ENCODE assay signal across 20 mouse cellular contexts in genomic region chr3:154853257-154853656, GRCm38 (mm10).
DNase-seq lines count a peak whose midpoint lies in the region; ATAC-seq and TF ChIP-seq lines count a peak whose summit lies in the region.
"Had no signal": no experiment of that assay in that cellular context is flagged by ENCODE, and none has a peak within 500 bp of the region (broad histone marks: within the 10 kb centered on the region; RNA-seq: fewer than 3 reads in every experiment).

No protein-coding gene starts in this region.

- no peaks in the 10 kb centered on the region for H3K9me3 ChIP-seq in hindbrain, embryonic 11.5 days (ENCODE audit: control insufficient read depth, low read length)
- no peaks in the 10 kb centered on the region for H3K9me3 ChIP-seq in hindbrain, embryonic 10.5 days
- no peaks in the 10 kb centered on the region for H3K9me3 ChIP-seq in forebrain, embryonic 15.5 days
- no peaks in the 10 kb centered on the region for H3K9me3 ChIP-seq in midbrain, embryonic 12.5 days
- H3K9me3 ChIP-seq: embryonic facial prominence, embryonic 12.5 days; liver, embryonic 15.5 days had no signal

- no peaks in the 10 kb centered on the region for H3K27me3 ChIP-seq in hindbrain, embryonic 11.5 days (ENCODE audit: control insufficient read depth, insufficient read depth, low read length)
- no peaks in the 10 kb centered on the region for H3K27me3 ChIP-seq in hindbrain, embryonic 10.5 days (ENCODE audit: insufficient read depth, poor library complexity, severe bottlenecking)
- no peaks in the 10 kb centered on the region for H3K27me3 ChIP-seq in forebrain, embryonic 15.5 days
- H3K27me3 ChIP-seq in midbrain, embryonic 12.5 days = no peaks in the 10 kb centered on the region
- H3K27me3 ChIP-seq: embryonic facial prominence, embryonic 12.5 days; liver, embryonic 15.5 days had no signal

- DNase-seq in hindbrain, embryonic 11.5 days (ENCODE audit: low spot score) = peak; percentile 12
- DNase-seq in hindbrain, embryonic 10.5 days (ENCODE audit: low spot score) = no peak
- peak; percentile 50 for DNase-seq in retina, postnatal 1 day
- no peak for DNase-seq in left cerebral cortex, adult 2 months (ENCODE audit: extremely low spot score in 1 of 2, low spot score in 2 of 2)
- no peak for DNase-seq in thymus, postnatal 36 days
- DNase-seq: adrenal gland, postnatal 10 days; cerebellum, adult 11-12 months; cerebellum, postnatal 36 days; heart, adult 2 months; kidney, adult 2 months; kidney, postnatal 25 days; right cerebral cortex, postnatal 14 days; thymus, postnatal 14 days had no signal

- peak overlapping the region; percentile 17; the same call in 1 of the 2 replicates for H3K27ac ChIP-seq in hindbrain, embryonic 11.5 days (ENCODE audit: low read depth, low read length)
- no peak overlapping the region for H3K27ac ChIP-seq in hindbrain, embryonic 10.5 days
- H3K27ac ChIP-seq in forebrain, embryonic 15.5 days (replicated peaks) = no peak overlapping the region
- H3K27ac ChIP-seq in midbrain, embryonic 12.5 days (replicated peaks) = no peak overlapping the region; the same call in 1 of the 2 replicates
- H3K27ac ChIP-seq in left cerebral cortex, adult 2 months = no peak overlapping the region
- H3K27ac ChIP-seq: embryonic facial prominence, embryonic 12.5 days; heart, adult 2 months; liver, embryonic 15.5 days; stomach, postnatal 0 days had no signal

- intact Hi-C loops in left cerebral cortex, adult 2 months (cut with DNase I) = no loop called here

- 28% methylated on average over 6 of the region's 6 CpGs for WGBS in hindbrain, embryonic 11.5 days
- WGBS in hindbrain, embryonic 10.5 days = 34% methylated on average over 6 of the region's 6 CpGs
- 17% methylated on average over 6 of the region's 6 CpGs for WGBS in forebrain, embryonic 15.5 days
- WGBS in midbrain, embryonic 12.5 days = 26% methylated on average over 6 of the region's 6 CpGs

- no peak overlapping the region for H3K4me3 ChIP-seq in hindbrain, embryonic 11.5 days (ENCODE audit: low read depth, low read length)
- no peak overlapping the region for H3K4me3 ChIP-seq in hindbrain, embryonic 10.5 days
- H3K4me3 ChIP-seq in forebrain, embryonic 15.5 days = no peak overlapping the region
- H3K4me3 ChIP-seq in midbrain, embryonic 12.5 days = no peak overlapping the region
- no peak overlapping the region for H3K4me3 ChIP-seq in left cerebral cortex, adult 2 months
- H3K4me3 ChIP-seq: embryonic facial prominence, embryonic 12.5 days; heart, adult 2 months; liver, embryonic 15.5 days; myocyte had no signal

- H3K4me2 ChIP-seq in hindbrain, embryonic 11.5 days (replicated peaks; ENCODE audit: low read depth, low read length) = no peak overlapping the region
- H3K4me2 ChIP-seq in forebrain, embryonic 15.5 days (replicated peaks) = no peak overlapping the region
- H3K4me2 ChIP-seq in midbrain, embryonic 12.5 days (replicated peaks) = no peak overlapping the region
- H3K4me2 ChIP-seq: embryonic facial prominence, embryonic 12.5 days; liver, embryonic 15.5 days had no signal

- no peaks in the 10 kb centered on the region for H3K4me1 ChIP-seq in hindbrain, embryonic 11.5 days (replicated peaks; ENCODE audit: control insufficient read depth, insufficient read depth, low read length)
- H3K4me1 ChIP-seq in hindbrain, embryonic 10.5 days (replicated peaks) = peaks cover 8% of the 10 kb centered on the region
- peaks cover 18% of the 10 kb centered on the region for H3K4me1 ChIP-seq in forebrain, embryonic 15.5 days
- peaks cover 8% of the 10 kb centered on the region for H3K4me1 ChIP-seq in midbrain, embryonic 12.5 days
- H3K4me1 ChIP-seq: embryonic facial prominence, embryonic 12.5 days; liver, embryonic 15.5 days had no signal

- TF ChIP-seq CTCF in left cerebral cortex, adult 2 months (IDR thresholded peaks at IDR 0.05) = no peak

- no peak overlapping the region for H3K9ac ChIP-seq in hindbrain, embryonic 11.5 days (ENCODE audit: low read depth, low read length)
- H3K9ac ChIP-seq in forebrain, embryonic 15.5 days (replicated peaks) = no peak overlapping the region
- no peak overlapping the region for H3K9ac ChIP-seq in midbrain, embryonic 12.5 days (replicated peaks)
- H3K9ac ChIP-seq: embryonic facial prominence, embryonic 12.5 days; liver, embryonic 15.5 days had no signal

- no peaks in the 10 kb centered on the region for H3K36me3 ChIP-seq in hindbrain, embryonic 11.5 days (ENCODE audit: control insufficient read depth, insufficient read depth, low read length)
- H3K36me3 ChIP-seq in hindbrain, embryonic 10.5 days = no peaks in the 10 kb centered on the region
- no peaks in the 10 kb centered on the region for H3K36me3 ChIP-seq in forebrain, embryonic 15.5 days
- no peaks in the 10 kb centered on the region for H3K36me3 ChIP-seq in midbrain, embryonic 12.5 days
- H3K36me3 ChIP-seq: embryonic facial prominence, embryonic 12.5 days; liver, embryonic 15.5 days had no signal

- 0 out of 2 replicates have a peak, but pooled peaks have one; percentile 38 for ATAC-seq in hindbrain, embryonic 11.5 days (ENCODE audit: low FRiP score)
- ATAC-seq in forebrain, embryonic 15.5 days (replicated peaks) = peak; percentile 55; the same call in 1 of the 2 replicates
- peak; percentile 69 for ATAC-seq in midbrain, embryonic 12.5 days (ENCODE audit: low FRiP score, low read depth)
- ATAC-seq: lung, postnatal 0 days had no signal

Comparison
In these comparisons a context has a peak if more than half of its experiments do, and no peak if none do; other contexts are left out.
1. DNase-seq: peak in hindbrain, embryonic 11.5 days (single experiment) and retina, postnatal 1 day (single experiment); none in hindbrain, embryonic 10.5 days (single experiment), left cerebral cortex, adult 2 months (0 of 2) and thymus, postnatal 36 days (0 of 2).
2. Peak in every context shown above with its lines, with median percentiles within 50 percentile points of each other: ATAC-seq.